ENCODE assay signal across 8 mouse cellular contexts in genomic region chr4:103119229-103120027, GRCm38 (mm10). TPM values are rescaled to one million over a fixed set of nuclear protein-coding genes. Genes with fewer than 3 reads are reported as not detected.
DNase-seq lines count a peak whose midpoint lies in the region; ATAC-seq lines count a peak whose summit lies in the region.

No protein-coding gene starts in this region.

- peak overlapping the region; percentile 68 for H3K4me2 ChIP-seq in embryonic facial prominence, embryonic 12.5 days (replicated peaks)
- peak overlapping the region; percentile 71 for H3K4me2 ChIP-seq in midbrain, embryonic 11.5 days

- H3K4me1 ChIP-seq in embryonic facial prominence, embryonic 12.5 days: peaks cover 23% of the 10 kb centered on the region
- peaks cover 26% of the 10 kb centered on the region for H3K4me1 ChIP-seq in limb, embryonic 10.5 days
- H3K4me1 ChIP-seq in midbrain, embryonic 11.5 days (ENCODE audit: control insufficient read depth, insufficient read depth, low read length): peaks cover 17% of the 10 kb centered on the region

- peak overlapping the region; percentile 94 for H3K9ac ChIP-seq in embryonic facial prominence, embryonic 12.5 days
- peak overlapping the region; percentile 93 for H3K9ac ChIP-seq in midbrain, embryonic 11.5 days (ENCODE audit: low read length)

- ATAC-seq in embryonic facial prominence, embryonic 12.5 days (ENCODE audit: insufficient number of reproducible peaks, insufficient read depth, low FRiP score, low TSS enrichment): peak; percentile 60; the same call in 1 of the 2 replicates
- ATAC-seq in midbrain, embryonic 11.5 days (ENCODE audit: low FRiP score): peak; percentile 68

- no peaks in the 10 kb centered on the region for H3K27me3 ChIP-seq in embryonic facial prominence, embryonic 12.5 days
- no peaks in the 10 kb centered on the region for H3K27me3 ChIP-seq in limb, embryonic 10.5 days (ENCODE audit: low read depth, poor library complexity, severe bottlenecking)
- no peaks in the 10 kb centered on the region for H3K27me3 ChIP-seq in midbrain, embryonic 11.5 days (ENCODE audit: control insufficient read depth, insufficient read depth, low read length)

- H3K4me3 ChIP-seq in embryonic facial prominence, embryonic 12.5 days: peak overlapping the region; percentile 88
- peak overlapping the region; percentile 91 for H3K4me3 ChIP-seq in limb, embryonic 10.5 days
- H3K4me3 ChIP-seq in midbrain, embryonic 11.5 days (ENCODE audit: low read depth, low read length): peak overlapping the region; percentile 93

- no peaks in the 10 kb centered on the region for H3K9me3 ChIP-seq in embryonic facial prominence, embryonic 12.5 days
- H3K9me3 ChIP-seq in limb, embryonic 10.5 days (replicated peaks): no peaks in the 10 kb centered on the region
- no peaks in the 10 kb centered on the region for H3K9me3 ChIP-seq in midbrain, embryonic 11.5 days (ENCODE audit: control insufficient read depth, low read length)

- peak; percentile 91 for DNase-seq in adrenal gland, postnatal 14 days
- peak; percentile 84 to 93 for DNase-seq in heart, adult 18-20 months
- peak; percentile 89 for DNase-seq in kidney, adult 18-20 months
- DNase-seq in limb, embryonic 10.5 days (ENCODE audit: low spot score): peak; percentile 86
- DNase-seq in midbrain, embryonic 11.5 days (ENCODE audit: low spot score, missing footprints): peak; percentile 97
- peak; percentile 67 for DNase-seq in right cerebral cortex, postnatal 4 days
- DNase-seq in yolk sac, embryonic 10.5 days (ENCODE audit: low spot score): peak; percentile 82

- under 1% methylated on average over 85 of the region's 111 CpGs for WGBS in embryonic facial prominence, embryonic 12.5 days
- under 1% methylated on average over 103 of the region's 111 CpGs for WGBS in limb, embryonic 10.5 days
- under 1% methylated on average over 67 of the region's 111 CpGs for WGBS in midbrain, embryonic 11.5 days

- no peaks in the 10 kb centered on the region for H3K36me3 ChIP-seq in embryonic facial prominence, embryonic 12.5 days
- peaks cover 6% of the 10 kb centered on the region for H3K36me3 ChIP-seq in limb, embryonic 10.5 days
- H3K36me3 ChIP-seq in midbrain, embryonic 11.5 days (ENCODE audit: control insufficient read depth, insufficient read depth, low read length): no peaks in the 10 kb centered on the region

- peak overlapping the region; percentile 95 for H3K27ac ChIP-seq in embryonic facial prominence, embryonic 12.5 days
- H3K27ac ChIP-seq in limb, embryonic 10.5 days: peak overlapping the region; percentile 98
- peak overlapping the region; percentile 84 for H3K27ac ChIP-seq in midbrain, embryonic 11.5 days (ENCODE audit: low read depth, low read length)

RNA-seq across cellular contexts. Expression of gene Wdr78, which starts 5.1 kb away (rescaled TPM):
- 2.4 and 3.6 TPM in 2 replicates for total RNA-seq in adrenal gland, postnatal 14 days (2021)
- 5.7 and 6.0 TPM in 2 replicates for polyA plus RNA-seq in embryonic facial prominence, embryonic 12.5 days (2016; fragmentation: Nextera tagmentation; extraction: Ambion mirVana)
- total RNA-seq in heart, adult 18-20 months (2021): under 1 TPM; 0.52 to 0.93 TPM
- 3.2 and 4.4 TPM in 2 replicates for polyA plus RNA-seq in limb, embryonic 10.5 days (2016; fragmentation: Nextera tagmentation; extraction: Ambion mirVana)
- polyA plus RNA-seq in midbrain, embryonic 11.5 days (2014; fragmentation: Nextera tagmentation; extraction: Ambion mirVana): 5.5 and 6.8 TPM in 2 replicates

RNA-seq across cellular contexts. Expression of gene Mier1, which starts 5.2 kb away (rescaled TPM):
- total RNA-seq in adrenal gland, postnatal 14 days (2021): 68.2 and 71.1 TPM in 2 replicates
- 50.2 and 56.3 TPM in 2 replicates for polyA plus RNA-seq in embryonic facial prominence, embryonic 12.5 days (2016; fragmentation: Nextera tagmentation; extraction: Ambion mirVana)
- 10 to 100 TPM; 30.0 to 34.5 TPM for total RNA-seq in heart, adult 18-20 months (2021)
- 33.9 and 41.5 TPM in 2 replicates for polyA plus RNA-seq in limb, embryonic 10.5 days (2016; fragmentation: Nextera tagmentation; extraction: Ambion mirVana)
- polyA plus RNA-seq in midbrain, embryonic 11.5 days (2014; fragmentation: Nextera tagmentation; extraction: Ambion mirVana): 31.8 and 37.7 TPM in 2 replicates

Comparison
In these comparisons a context has a peak if more than half of its experiments do, and no peak if none do; other contexts are left out.
1. Peak in every context shown above with its lines: DNase-seq, ATAC-seq, H3K4me3 ChIP-seq and H3K27ac ChIP-seq.